Mouse (Mus musculus) adrenal gland, postnatal 25 days (tissue): ENCODE results near the gene Gli1. TPM values are rescaled to one million over a fixed set of nuclear protein-coding genes. Genes with fewer than 3 reads are reported as not detected.
A peak's percentile ranks its signal among the peaks of the same experiment; 100 is the strongest.
"Not testable (repeated sequence)": the region's sequence is repeated elsewhere in the genome, so short reads cannot be mapped to it uniquely, and the experiment has no call there.

ENCODE experiments used
- DNase-seq: peaks from one replicate; pipeline ENCODE4 v3.0.0; 2021; ENCODE audit warnings: mixed read lengths
- total RNA-seq: library from RNA; stranded (reverse); gene quantifications from 2 replicates; pipeline ENCODE4 v1.2.3, GENCODE M21; 2021

The Gli1 gene
- total RNA-seq, 1 experiment from 2014 or later, result 2.6 TPM

- DNase-seq, result no peak
Observed at GRCm38 (mm10) chr10:127321621-127322020, 20.2 kb downstream of the Gli1 start, which contains the start of gene Arhgap9. Gene Arhgap9 (plus strand): TSS chr10:127321964.

DNA sequence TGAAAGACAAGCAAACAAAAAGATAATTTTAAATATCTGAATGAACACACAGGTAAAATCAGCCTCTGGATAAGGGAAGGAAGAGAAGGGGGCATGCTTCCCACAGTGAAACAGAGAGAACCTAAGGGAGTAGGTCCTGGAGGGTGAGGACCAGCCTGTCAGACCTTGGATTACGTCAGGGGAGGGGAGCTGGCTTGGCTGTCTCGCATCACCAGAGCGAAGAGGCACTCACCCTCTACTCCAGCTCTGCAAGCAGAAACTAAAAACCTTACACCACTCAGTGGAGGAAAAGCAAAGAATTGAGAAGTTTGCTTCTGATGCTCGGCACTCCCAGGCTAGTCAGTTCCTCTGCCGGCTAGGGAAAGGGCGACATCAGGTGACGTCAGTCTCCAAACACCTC, 21.8 kb downstream of the Gli1 start:
- no peak for DNase-seq

- no peak for DNase-seq
Observed at GRCm38 (mm10) chr10:127318009-127318408, 23.8 kb downstream of the Gli1 start.

- no peak for DNase-seq
Observed at GRCm38 (mm10) chr10:127317277-127317676, 24.5 kb downstream of the Gli1 start.

DNA sequence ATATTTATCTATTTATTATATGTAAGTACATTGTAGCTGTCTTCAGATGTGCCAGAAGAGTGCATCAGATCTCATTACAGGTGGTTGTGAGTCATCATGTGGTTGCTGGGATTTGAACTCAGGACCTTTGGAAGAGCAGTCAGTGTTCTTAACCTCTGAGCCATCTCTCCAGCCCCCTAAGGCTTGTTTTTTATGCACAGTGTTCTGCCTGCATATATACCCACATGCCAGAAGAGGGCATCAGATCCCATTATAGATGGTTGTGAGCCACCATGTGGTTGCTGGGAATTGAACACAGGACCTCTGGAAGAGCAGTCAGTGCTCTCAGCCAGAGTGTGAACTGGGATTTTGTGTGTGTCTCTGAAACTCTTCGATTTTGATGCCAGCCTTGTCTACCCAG, 26.8 kb downstream of the Gli1 start:
- not testable (repeated sequence) for DNase-seq

DNA sequence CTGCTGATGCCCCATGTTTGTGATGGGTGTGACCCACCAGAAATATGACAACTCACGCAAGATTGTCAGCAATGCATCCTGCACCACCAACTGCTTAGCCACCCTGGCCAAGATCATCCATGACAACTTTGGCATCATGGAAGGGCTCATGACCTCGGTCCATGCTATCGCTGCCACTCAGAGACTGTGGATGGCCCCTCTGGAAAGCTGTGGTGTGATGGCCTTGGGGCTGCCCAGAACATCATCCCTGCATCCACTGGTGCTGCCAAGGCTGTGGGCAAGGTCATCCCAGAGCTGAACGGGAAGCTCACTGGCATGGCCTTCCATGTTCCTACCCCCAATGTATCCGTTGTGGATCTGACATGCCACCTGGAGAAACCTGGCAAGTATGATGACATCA, 28.3 kb downstream of the Gli1 start:
- not testable (repeated sequence) for DNase-seq

- no peak for DNase-seq
Observed at GRCm38 (mm10) chr10:127312858-127313257, 28.9 kb downstream of the Gli1 start.

DNA sequence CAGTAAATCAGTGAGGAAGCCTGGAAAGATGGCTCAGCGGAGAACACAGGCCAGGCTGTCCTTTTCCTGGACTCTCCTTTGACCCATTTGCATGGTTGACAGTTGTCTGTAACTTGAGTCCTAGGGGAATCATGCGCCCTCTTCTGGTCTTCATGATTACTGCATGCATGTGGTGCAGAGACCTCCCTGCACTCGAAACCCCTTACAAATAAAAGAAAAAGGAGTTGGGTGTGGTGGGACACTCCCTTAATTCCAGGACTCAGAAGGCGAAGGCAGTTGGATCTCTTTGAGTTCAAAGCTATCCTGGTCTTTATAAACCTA, 29.5 kb downstream of the Gli1 start:
- DNase-seq, result peak; percentile 68

DNA sequence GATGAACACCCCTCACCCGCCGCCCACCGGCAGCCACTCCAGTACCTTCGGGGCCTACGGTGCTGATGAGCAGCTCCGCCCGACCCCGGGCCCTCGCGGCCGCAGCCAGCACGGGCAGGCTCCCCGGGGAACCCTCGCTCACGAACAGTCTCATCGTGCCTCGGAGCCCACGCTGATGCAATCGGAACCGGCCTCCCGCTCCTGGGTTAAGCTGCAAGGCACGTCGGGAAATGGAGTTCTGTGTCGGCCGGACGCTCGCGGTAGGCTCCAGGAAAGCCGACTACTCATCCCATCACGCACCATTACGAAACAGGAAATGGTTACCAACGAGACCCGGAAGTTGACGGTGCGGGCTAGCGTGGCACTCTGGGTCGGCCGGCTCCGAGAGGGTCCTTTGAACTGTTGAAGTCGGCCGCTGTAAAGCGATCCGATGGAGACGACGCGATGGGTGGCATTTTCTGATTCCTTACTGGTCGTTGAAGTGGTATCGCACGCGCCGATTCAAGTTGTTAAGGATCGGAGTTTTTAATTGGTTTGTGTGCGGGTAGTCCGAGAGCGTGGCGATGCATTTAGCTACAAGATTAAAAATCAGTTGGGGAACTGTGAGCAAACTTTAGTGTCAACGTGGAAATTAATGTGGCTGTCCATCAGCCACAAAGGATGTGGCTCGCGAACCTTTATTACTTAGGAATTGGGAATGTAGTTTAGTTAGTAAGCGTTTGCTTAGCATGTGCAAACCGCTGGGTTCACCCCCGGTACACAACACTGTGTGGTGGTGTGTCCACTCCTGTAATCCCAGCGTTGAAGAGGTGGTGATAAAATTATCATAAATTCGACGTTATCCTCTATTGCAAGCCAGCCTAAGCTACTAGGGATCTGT, 30.1 kb downstream of the Gli1 start, which contains the start of gene Mars:
Mars (minus strand) TSS at position 311 of the 880 bp plus-strand sequence.
- peak; percentile 88 for DNase-seq

- DNase-seq, result no peak
Observed at GRCm38 (mm10) chr10:127310523-127311475, 31.0 kb downstream of the Gli1 start.

DNA sequence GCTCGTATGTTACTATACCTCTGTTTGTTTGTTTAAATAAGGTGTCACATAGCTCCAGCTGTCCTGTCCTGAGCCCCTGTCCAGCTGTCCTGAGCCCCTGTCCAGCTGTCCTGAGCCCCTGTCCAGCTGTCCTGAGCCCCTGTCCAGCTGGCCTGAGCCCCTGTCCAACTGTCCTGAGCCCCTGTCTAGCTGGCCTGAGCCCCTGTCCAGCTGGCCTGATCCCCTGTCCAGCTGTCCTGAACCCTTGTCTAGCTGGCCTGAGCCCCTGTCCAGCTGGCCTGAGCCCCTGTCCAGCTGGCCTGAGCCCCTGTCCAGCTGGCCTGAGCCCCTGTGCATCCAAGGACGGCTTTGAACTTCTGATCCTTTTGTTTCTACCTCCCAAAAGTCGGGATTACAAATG, 32.6 kb downstream of the Gli1 start:
- not testable (repeated sequence) for DNase-seq

DNA sequence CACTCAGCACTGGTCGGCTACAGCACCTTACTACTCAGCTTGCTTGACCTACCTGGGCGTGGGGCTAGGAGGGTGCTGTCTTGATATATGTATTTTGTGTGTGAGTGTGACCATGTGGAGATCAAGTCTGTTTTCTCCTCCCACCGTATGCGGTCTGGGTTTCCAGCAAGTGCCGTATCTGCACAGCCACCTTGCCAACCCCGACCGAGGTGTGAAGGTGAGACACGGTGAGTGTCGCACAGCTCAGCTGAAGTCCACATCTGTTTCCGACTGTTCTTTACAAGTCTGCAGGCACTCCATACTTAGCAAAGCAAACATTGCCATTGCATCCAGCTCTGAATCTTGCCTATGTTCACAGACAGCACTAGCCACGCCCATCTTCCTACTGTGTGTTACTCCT, 38.6 kb downstream of the Gli1 start:
- no peak for DNase-seq

DNA sequence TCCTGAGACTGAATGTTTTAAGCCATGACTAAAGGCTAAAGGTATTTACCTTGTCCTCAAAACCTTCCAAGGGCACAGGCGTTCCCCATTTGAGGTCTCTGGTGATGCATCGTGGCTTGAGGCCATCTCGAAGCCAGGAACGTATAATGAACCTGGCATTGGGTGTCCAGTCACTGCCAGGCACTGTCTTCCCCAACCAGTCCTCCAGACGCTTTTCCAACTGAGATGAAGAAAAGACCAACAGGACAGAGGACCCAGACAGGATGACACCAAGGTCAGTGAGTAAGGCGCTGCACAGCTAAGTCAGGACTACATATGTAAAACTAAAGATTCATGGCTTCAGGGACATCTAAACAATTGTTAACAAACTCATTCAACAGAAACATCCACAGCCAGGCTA, 41.4 kb downstream of the Gli1 start:
- no peak for DNase-seq

DNA sequence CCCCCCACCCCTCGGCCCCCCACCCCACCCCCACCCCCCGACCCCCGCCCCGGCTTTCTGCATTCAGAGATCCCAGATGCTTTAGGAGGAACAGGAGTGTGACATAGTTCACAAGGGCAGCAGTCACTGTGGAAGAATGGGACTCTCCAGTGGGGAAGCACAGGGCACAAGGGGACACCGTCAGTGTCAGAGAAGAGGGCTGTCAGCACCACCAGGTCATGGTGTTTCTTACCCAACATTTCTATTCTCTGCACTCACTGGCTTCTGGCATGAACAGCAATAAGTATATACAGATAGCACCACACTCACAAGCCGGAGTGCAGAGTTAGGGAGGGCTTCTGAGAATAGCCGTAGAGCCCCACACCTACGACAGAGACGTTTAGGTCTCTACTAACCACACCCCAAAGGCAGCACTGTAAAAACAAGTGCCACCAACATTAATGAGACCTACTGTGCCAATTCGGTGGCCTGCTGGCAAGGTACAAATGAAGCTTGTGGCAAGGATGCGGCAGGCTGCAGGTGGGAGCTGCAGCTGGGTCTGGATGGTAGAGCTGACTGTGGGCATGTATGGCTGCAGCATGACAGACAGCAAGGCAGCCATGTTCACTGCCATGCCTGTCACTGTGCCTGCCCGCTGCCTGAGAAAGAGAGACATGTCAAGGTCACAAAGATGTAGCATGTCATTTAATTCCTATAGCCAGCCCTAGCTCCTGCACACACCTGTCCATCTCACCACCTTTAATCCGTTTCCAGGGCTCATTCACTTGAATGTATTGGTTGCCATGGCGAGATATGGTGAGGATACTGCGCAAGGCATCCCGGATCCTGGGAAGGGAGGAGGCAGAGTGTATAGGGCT, 44.5 kb downstream of the Gli1 start:
- no peak for DNase-seq

- no peak for DNase-seq
Observed at GRCm38 (mm10) chr10:127295986-127296794, 45.6 kb downstream of the Gli1 start.

- DNase-seq, result no peak
Observed at GRCm38 (mm10) chr10:127294895-127295510, 46.8 kb downstream of the Gli1 start.

GRCm38 (mm10) chr10:127293590-127294113, 48.1 kb downstream of the Gli1 start:
- no peak for DNase-seq

- peak; percentile 57 for DNase-seq
Observed at GRCm38 (mm10) chr10:127292987-127293538, 48.7 kb downstream of the Gli1 start.

DNA sequence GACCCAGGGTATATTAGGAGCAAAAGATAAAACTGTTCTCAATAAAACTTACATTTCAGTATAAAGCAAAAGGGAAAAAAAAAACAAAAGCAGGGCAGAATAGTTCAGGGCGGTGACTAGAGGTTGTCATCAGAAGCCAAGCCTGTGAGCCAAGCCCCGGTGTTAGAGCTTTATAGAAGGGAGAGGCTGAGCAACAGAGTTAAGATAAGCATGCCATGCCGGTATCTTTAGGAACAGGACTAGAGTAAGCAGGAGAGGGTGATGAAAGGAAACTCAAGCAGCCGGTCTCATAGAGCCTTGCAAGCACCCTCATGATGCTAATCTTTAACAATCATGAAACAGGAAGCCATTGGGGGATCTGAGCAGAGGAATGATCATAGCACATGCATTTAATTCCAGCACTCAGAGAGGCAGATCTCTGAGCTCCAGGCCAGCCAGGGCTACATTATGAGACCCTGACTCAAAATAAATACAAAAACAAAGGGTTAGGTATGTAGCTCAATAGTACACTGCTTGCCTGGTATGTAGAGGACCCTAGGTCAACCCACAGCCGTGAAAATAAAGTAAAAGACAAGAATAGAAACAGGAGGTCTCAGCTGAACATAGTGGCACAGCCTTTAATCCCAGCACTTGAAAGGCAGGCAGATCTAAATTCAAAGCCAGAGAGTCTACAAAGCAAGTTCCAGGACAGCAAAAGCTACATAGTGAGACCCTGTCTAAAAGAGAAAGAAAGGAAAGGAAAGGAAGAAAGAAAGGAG, 49.7 kb downstream of the Gli1 start:
- DNase-seq, result no peak
